Comparison of ENCODE assay signal across 22 mouse cellular contexts in the genomic region with DNA sequence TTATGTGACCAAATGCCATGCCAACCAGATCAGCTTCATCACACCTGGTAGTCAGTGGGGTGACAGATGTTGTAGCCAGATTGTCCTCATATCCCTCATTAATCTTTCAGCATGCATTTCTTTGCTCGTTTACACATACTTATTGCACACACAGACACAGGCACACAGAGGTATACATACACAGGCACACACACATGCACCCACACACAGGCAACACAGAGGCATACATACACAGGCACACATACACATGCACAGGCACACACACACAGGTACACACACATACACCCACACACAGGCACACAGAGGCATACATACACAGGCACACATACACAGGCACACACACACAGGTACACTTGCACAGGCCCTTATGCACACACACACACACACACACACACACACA.
DNase-seq lines count a peak whose midpoint lies in the region; ATAC-seq lines count a peak whose summit lies in the region.
"Had no signal": no experiment of that assay in that cellular context is flagged by ENCODE, and none has a peak within 500 bp of the region (broad histone marks: within the 10 kb centered on the region; RNA-seq: fewer than 3 reads in every experiment).

No protein-coding gene starts in this region.

- H3K4me3 ChIP-seq in hindbrain, embryonic 16.5 days (ENCODE audit: low read length) = no peak overlapping the region
- no peak overlapping the region for H3K4me3 ChIP-seq in hindbrain, embryonic 11.5 days (ENCODE audit: low read depth, low read length)
- no peak overlapping the region for H3K4me3 ChIP-seq in midbrain, embryonic 11.5 days (ENCODE audit: low read depth, low read length)
- H3K4me3 ChIP-seq in midbrain, embryonic 10.5 days = no peak overlapping the region
- H3K4me3 ChIP-seq in midbrain, embryonic 15.5 days = no peak overlapping the region
- H3K4me3 ChIP-seq in forebrain, embryonic 15.5 days = no peak overlapping the region
- H3K4me3 ChIP-seq: forebrain, embryonic 10.5 days; forebrain, embryonic 13.5 days; gastrocnemius, adult 2 months had no signal

- no peak overlapping the region for H3K27ac ChIP-seq in hindbrain, embryonic 16.5 days (ENCODE audit: low read depth, low read length)
- H3K27ac ChIP-seq in hindbrain, embryonic 11.5 days (ENCODE audit: low read depth, low read length) = no peak overlapping the region
- H3K27ac ChIP-seq in midbrain, embryonic 11.5 days (ENCODE audit: low read depth, low read length) = no peak overlapping the region
- no peak overlapping the region for H3K27ac ChIP-seq in midbrain, embryonic 10.5 days (replicated peaks)
- H3K27ac ChIP-seq in midbrain, embryonic 15.5 days = no peak overlapping the region
- no peak overlapping the region for H3K27ac ChIP-seq in forebrain, embryonic 15.5 days (replicated peaks)
- H3K27ac ChIP-seq: forebrain, embryonic 10.5 days; forebrain, embryonic 13.5 days; gastrocnemius, adult 2 months had no signal

- DNase-seq in hindbrain, embryonic 11.5 days (ENCODE audit: low spot score) = no peak
- no peak for DNase-seq in midbrain, embryonic 11.5 days (ENCODE audit: low spot score, missing footprints)
- no peak for DNase-seq in midbrain, embryonic 10.5 days (ENCODE audit: low spot score)
- DNase-seq: adrenal gland, postnatal 10 days; adrenal gland, postnatal 36 days; B cell, adult 2 months; cerebellum, adult 18-20 months; cerebellum, adult 9-10 months; cerebellum, postnatal 14 days; forebrain, postnatal 0 days; gastrocnemius, adult 2 months; gastrocnemius, postnatal 14 days; heart, adult 11 months had no signal

- peak; percentile 60; the same call in 1 of the 2 replicates for ATAC-seq in hindbrain, embryonic 16.5 days
- no peak for ATAC-seq in hindbrain, embryonic 11.5 days (ENCODE audit: low FRiP score)
- 0 out of 2 replicates have a peak, but pooled peaks have one; percentile 27 for ATAC-seq in midbrain, embryonic 11.5 days (ENCODE audit: low FRiP score)
- 0 out of 2 replicates have a peak, but pooled peaks have one; percentile 22 for ATAC-seq in midbrain, embryonic 15.5 days (replicated peaks)
- no peak for ATAC-seq in forebrain, embryonic 15.5 days (replicated peaks)
- ATAC-seq: forebrain, embryonic 13.5 days; forebrain, postnatal 0 days; Patski had no signal

- whole genome bisulfite sequencing in hindbrain, embryonic 16.5 days = 59% methylated on average over 1 of the region's 1 CpGs
- 75% methylated on average over 1 of the region's 1 CpGs for WGBS in hindbrain, embryonic 11.5 days
- WGBS in midbrain, embryonic 11.5 days = 82% methylated on average over 1 of the region's 1 CpGs
- 76% methylated on average over 1 of the region's 1 CpGs for WGBS in midbrain, embryonic 10.5 days
- WGBS in midbrain, embryonic 15.5 days = 69% methylated on average over 1 of the region's 1 CpGs
- 51% methylated on average over 1 of the region's 1 CpGs for WGBS in forebrain, embryonic 15.5 days

- no peak overlapping the region for H3K9ac ChIP-seq in hindbrain, embryonic 16.5 days (ENCODE audit: low read depth, low read length)
- H3K9ac ChIP-seq in hindbrain, embryonic 11.5 days (ENCODE audit: low read depth, low read length) = no peak overlapping the region
- no peak overlapping the region for H3K9ac ChIP-seq in midbrain, embryonic 11.5 days (ENCODE audit: low read length)
- no peak overlapping the region for H3K9ac ChIP-seq in midbrain, embryonic 15.5 days
- no peak overlapping the region for H3K9ac ChIP-seq in forebrain, embryonic 15.5 days (replicated peaks)
- H3K9ac ChIP-seq: forebrain, embryonic 13.5 days; forebrain, postnatal 0 days had no signal

- H3K4me1 ChIP-seq in hindbrain, embryonic 16.5 days (ENCODE audit: control insufficient read depth, insufficient read depth, low read depth, low read length) = no peaks in the 10 kb centered on the region; the same call in 1 of the 2 replicates
- H3K4me1 ChIP-seq in hindbrain, embryonic 11.5 days (replicated peaks; ENCODE audit: control insufficient read depth, insufficient read depth, low read length) = no peaks in the 10 kb centered on the region
- no peaks in the 10 kb centered on the region for H3K4me1 ChIP-seq in midbrain, embryonic 11.5 days (ENCODE audit: control insufficient read depth, insufficient read depth, low read length)
- H3K4me1 ChIP-seq in midbrain, embryonic 10.5 days = no peaks in the 10 kb centered on the region
- H3K4me1 ChIP-seq in midbrain, embryonic 15.5 days = peaks cover 6% of the 10 kb centered on the region; the same call in 1 of the 2 replicates
- H3K4me1 ChIP-seq in forebrain, embryonic 15.5 days = no peaks in the 10 kb centered on the region
- H3K4me1 ChIP-seq: forebrain, embryonic 13.5 days had no signal

- no peaks in the 10 kb centered on the region for H3K36me3 ChIP-seq in hindbrain, embryonic 16.5 days (ENCODE audit: control insufficient read depth, insufficient read depth, low read length)
- no peaks in the 10 kb centered on the region for H3K36me3 ChIP-seq in hindbrain, embryonic 11.5 days (ENCODE audit: control insufficient read depth, insufficient read depth, low read length)
- H3K36me3 ChIP-seq in midbrain, embryonic 11.5 days (ENCODE audit: control insufficient read depth, insufficient read depth, low read length) = no peaks in the 10 kb centered on the region
- no peaks in the 10 kb centered on the region for H3K36me3 ChIP-seq in midbrain, embryonic 10.5 days
- no peaks in the 10 kb centered on the region for H3K36me3 ChIP-seq in midbrain, embryonic 15.5 days (replicated peaks)
- H3K36me3 ChIP-seq in forebrain, embryonic 15.5 days = no peaks in the 10 kb centered on the region
- H3K36me3 ChIP-seq: forebrain, embryonic 10.5 days; G1E had no signal

- no peaks in the 10 kb centered on the region for H3K9me3 ChIP-seq in hindbrain, embryonic 16.5 days (ENCODE audit: control insufficient read depth, low read length)
- no peaks in the 10 kb centered on the region for H3K9me3 ChIP-seq in hindbrain, embryonic 11.5 days (ENCODE audit: control insufficient read depth, low read length)
- no peaks in the 10 kb centered on the region for H3K9me3 ChIP-seq in midbrain, embryonic 11.5 days (ENCODE audit: control insufficient read depth, low read length)
- no peaks in the 10 kb centered on the region for H3K9me3 ChIP-seq in midbrain, embryonic 10.5 days (replicated peaks)
- no peaks in the 10 kb centered on the region for H3K9me3 ChIP-seq in midbrain, embryonic 15.5 days
- H3K9me3 ChIP-seq in forebrain, embryonic 15.5 days = no peaks in the 10 kb centered on the region
- H3K9me3 ChIP-seq: forebrain, embryonic 10.5 days; forebrain, embryonic 13.5 days; G1E had no signal

- H3K4me2 ChIP-seq in hindbrain, embryonic 16.5 days (ENCODE audit: low read length) = no peak overlapping the region
- no peak overlapping the region for H3K4me2 ChIP-seq in hindbrain, embryonic 11.5 days (replicated peaks; ENCODE audit: low read depth, low read length)
- H3K4me2 ChIP-seq in midbrain, embryonic 11.5 days = no peak overlapping the region
- no peak overlapping the region for H3K4me2 ChIP-seq in midbrain, embryonic 15.5 days
- H3K4me2 ChIP-seq in forebrain, embryonic 15.5 days (replicated peaks) = no peak overlapping the region
- H3K4me2 ChIP-seq: forebrain, embryonic 13.5 days; heart, embryonic 11.5 days had no signal

- H3K27me3 ChIP-seq in hindbrain, embryonic 16.5 days (replicated peaks; ENCODE audit: control insufficient read depth, insufficient read depth, low read length) = no peaks in the 10 kb centered on the region
- no peaks in the 10 kb centered on the region for H3K27me3 ChIP-seq in hindbrain, embryonic 11.5 days (ENCODE audit: control insufficient read depth, insufficient read depth, low read length)
- no peaks in the 10 kb centered on the region for H3K27me3 ChIP-seq in midbrain, embryonic 11.5 days (ENCODE audit: control insufficient read depth, insufficient read depth, low read length)
- H3K27me3 ChIP-seq in midbrain, embryonic 10.5 days (ENCODE audit: low read depth, poor library complexity, severe bottlenecking) = no peaks in the 10 kb centered on the region
- H3K27me3 ChIP-seq in midbrain, embryonic 15.5 days (replicated peaks) = no peaks in the 10 kb centered on the region
- no peaks in the 10 kb centered on the region for H3K27me3 ChIP-seq in forebrain, embryonic 15.5 days
- H3K27me3 ChIP-seq: CH12.LX; forebrain, embryonic 13.5 days; Patski had no signal

Comparison
In these comparisons a context has a peak if more than half of its experiments do, and no peak if none do; other contexts are left out.
1. ATAC-seq: peak in hindbrain, embryonic 16.5 days (single experiment), midbrain, embryonic 11.5 days (single experiment) and midbrain, embryonic 15.5 days (single experiment); none in hindbrain, embryonic 11.5 days (single experiment) and forebrain, embryonic 15.5 days (single experiment).